Mouse (Mus musculus): ENCODE data around the gene Lin54.
"Not testable (repeated sequence)": the region's sequence is repeated elsewhere in the genome, so short reads cannot be mapped to it uniquely, and the experiment has no call there.

Lin54 gene

GRCm38 (mm10) chr5:100488231-100488630 lies 12.2 kb downstream of the Lin54 start:
- DNase-seq: no peak

- no peak for DNase-seq
These were observed 13.3 kb downstream of the Lin54 start for GRCm38 (mm10) chr5:100487120-100487519.

GRCm38 (mm10) chr5:100483569-100483968 lies 16.9 kb downstream of the Lin54 start:
- DNase-seq: no peak

- no peak for DNase-seq
These were observed 22.8 kb downstream of the Lin54 start for GRCm38 (mm10) chr5:100477604-100478003.

GRCm38 (mm10) chr5:100476328-100476727 lies 24.1 kb downstream of the Lin54 start:
- DNase-seq: peak in 1 of 2 experiments; percentile 49

- no peak for DNase-seq
These were observed 33.1 kb downstream of the Lin54 start for GRCm38 (mm10) chr5:100467336-100467735.

GRCm38 (mm10) chr5:100466624-100467023 lies 33.8 kb downstream of the Lin54 start:
- no peak for DNase-seq

- no peak for DNase-seq
These were observed 38.1 kb downstream of the Lin54 start for GRCm38 (mm10) chr5:100462374-100462773.

- no peak for DNase-seq
These were observed 38.9 kb downstream of the Lin54 start for GRCm38 (mm10) chr5:100461526-100461925.

GRCm38 (mm10) chr5:100459468-100459867 lies 41.0 kb downstream of the Lin54 start:
- no peak for DNase-seq

GRCm38 (mm10) chr5:100451871-100452270 lies 48.6 kb downstream of the Lin54 start:
- no peak for DNase-seq

- DNase-seq: no peak
These were observed 61.6 kb downstream of the Lin54 start for GRCm38 (mm10) chr5:100438796-100439195.

GRCm38 (mm10) chr5:100437917-100438316 lies 62.5 kb downstream of the Lin54 start:
- DNase-seq: no peak

- DNase-seq: no peak
These were observed 63.4 kb downstream of the Lin54 start for GRCm38 (mm10) chr5:100437086-100437485.

GRCm38 (mm10) chr5:100430966-100431365 lies 69.5 kb downstream of the Lin54 start:
- no peak for DNase-seq

- no peak for DNase-seq
These were observed 70.4 kb downstream of the Lin54 start for GRCm38 (mm10) chr5:100430076-100430390.

GRCm38 (mm10) chr5:100429344-100430075 lies 70.9 kb downstream of the Lin54 start:
- DNase-seq: peak; percentile 96 to 97

- no peak for DNase-seq
These were observed 71.6 kb downstream of the Lin54 start for GRCm38 (mm10) chr5:100428734-100429343.

- no peak for DNase-seq
These were observed 72.3 kb downstream of the Lin54 start for GRCm38 (mm10) chr5:100428031-100428733.

GRCm38 (mm10) chr5:100427276-100427675 lies 73.2 kb downstream of the Lin54 start:
- DNase-seq: no peak

- not testable (repeated sequence) for DNase-seq
These were observed 74.6 kb downstream of the Lin54 start for GRCm38 (mm10) chr5:100425823-100426222.

- no peak for DNase-seq
These were observed 76.2 kb downstream of the Lin54 start for GRCm38 (mm10) chr5:100424252-100424651.

GRCm38 (mm10) chr5:100423626-100424025 lies 76.8 kb downstream of the Lin54 start:
- DNase-seq: no peak

GRCm38 (mm10) chr5:100418861-100419260 lies 81.6 kb downstream of the Lin54 start:
- DNase-seq: peak in 1 of 2 experiments; percentile 48

Data from kidney, postnatal 36 days (tissue).